Mouse (Mus musculus): ENCODE data around the gene Rplp1.

The Rplp1 gene

DNA sequence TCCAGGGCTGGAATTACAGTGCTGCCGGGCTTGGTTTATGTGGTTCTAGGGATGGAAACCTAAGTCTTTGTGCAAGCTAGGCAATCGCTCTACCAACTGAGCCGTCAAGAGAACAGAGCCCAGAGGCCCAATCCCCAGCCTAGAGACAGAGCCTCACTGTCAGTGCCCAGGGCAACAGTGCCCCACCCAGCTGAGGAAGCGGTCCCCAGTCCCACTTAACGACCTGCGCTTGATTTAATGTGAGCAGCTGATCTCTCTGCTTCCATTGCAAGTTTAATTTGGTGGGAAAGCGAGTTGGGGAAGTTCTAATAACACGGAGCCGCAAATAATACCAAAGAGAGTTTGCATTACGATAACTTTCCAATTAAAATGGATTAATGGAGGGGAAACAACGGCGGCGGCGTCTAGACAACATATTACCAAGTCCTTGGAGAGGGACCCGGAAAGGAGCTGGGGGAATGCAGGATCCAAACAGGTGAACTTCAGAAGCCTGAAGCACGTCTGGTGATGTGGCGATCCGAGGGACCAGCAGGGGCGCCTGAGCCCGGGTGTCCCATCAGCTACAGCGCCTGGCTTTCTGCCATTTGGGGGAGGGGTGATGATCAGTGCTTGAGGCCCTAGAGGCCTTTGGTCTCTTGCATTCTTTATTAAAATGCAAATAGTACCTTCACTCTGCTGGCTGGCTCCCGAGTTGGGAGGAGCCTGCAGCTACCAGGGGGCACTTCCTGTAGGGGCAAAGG, 36.8 kb downstream of the Rplp1 start:
- DNase-seq (ENCODE audit: low read depth, low spot score), result no peak

DNA sequence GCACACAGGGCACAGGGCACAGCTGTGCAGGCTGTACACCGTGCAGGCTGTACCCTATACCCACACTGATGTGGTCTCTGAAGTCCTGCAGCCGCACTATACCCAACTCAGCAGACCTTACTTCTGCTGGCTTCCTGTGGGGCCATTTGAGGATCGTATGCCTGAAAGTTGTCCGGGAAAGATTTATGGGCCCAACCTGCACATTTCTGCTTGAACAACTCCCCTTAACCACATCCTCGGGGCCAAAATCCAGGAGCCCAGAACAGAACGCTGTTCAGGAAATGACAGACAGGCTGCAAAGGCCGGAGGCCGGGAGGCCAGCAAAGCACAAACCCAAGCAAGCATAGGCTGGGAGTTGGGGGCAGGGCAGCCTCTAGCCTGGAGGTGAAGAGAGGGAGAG, 41.0 kb downstream of the Rplp1 start:
- DNase-seq (ENCODE audit: low read depth, low spot score), result no peak

DNA sequence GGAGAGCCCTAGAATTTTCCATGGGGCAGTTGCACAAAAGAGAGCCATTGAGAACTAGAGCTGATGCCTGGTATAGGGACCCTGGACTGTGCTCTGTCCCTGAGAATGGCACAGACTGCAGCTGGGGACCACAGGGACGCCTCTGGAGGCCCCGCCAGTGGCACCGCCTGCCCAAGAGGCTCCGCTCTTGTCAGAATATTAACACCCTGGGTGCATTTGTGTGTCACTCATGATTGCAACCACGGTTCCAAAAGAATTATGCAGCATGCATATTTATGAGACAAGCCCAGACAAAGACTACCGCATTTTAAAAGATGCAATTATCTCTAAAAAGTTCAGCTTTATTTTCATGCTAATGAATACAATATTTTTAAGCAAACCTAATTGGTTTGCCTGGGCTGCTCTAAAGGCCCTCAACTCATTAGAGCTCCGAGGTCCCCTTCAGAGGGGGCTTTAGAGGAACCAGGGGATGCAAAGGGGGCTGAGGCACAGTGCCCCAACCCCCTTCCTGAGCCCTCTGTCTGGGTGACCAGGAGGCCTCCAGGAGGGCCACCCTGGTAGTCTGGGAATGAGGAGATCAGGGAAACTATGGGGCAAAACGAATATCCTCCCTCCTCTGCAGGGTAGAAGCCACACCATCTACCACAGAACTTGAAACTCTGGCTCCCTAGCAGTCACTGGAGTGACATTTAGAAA, 41.9 kb downstream of the Rplp1 start:
- DNase-seq (ENCODE audit: low read depth, low spot score), result no peak

DNA sequence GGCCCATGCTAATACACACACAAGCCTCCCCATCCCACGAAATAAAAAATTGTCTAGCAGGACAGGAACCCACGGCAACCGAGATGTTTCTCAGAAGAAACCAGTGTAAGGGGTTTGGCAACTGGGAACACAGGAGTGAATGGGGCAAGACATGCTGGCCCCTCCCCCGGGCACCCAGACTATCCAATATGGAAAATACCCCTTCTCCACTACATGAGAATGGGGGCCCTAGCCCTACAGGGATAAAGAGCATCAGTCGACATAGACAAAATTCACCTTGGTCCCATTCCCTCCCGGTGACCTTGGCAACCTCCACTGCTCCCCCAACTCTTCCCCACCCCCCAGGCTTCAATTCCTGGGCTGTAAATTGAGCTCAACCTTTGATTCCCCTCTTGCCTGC, 42.5 kb downstream of the Rplp1 start:
- no peak for DNase-seq (ENCODE audit: low read depth, low spot score)

DNA sequence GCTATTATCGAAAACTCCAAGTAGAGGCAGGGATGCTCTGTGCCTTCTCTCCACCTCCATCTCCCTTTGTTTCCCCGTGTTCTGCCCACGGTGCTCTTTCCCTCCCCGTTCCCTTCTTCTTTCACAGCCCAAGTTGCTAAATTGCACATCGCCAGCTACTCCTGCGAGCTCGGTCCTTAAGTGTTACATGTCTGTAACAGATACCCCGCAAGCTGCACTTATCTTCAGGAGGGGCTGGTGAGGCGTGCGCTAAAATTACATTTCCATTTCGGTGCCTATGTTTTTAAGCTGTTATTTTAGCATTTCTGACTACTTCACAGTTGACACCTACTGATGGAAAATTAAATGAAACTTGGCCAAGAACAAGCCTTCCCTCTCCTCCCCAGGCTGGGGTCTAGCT, 46.7 kb downstream of the Rplp1 start:
- no peak for DNase-seq (ENCODE audit: low read depth, low spot score)

Measured in 3T3-L1 (cell line).